24 mouse cellular contexts compared by ENCODE assay signal in genomic region chr1:85843291-85843863, GRCm38 (mm10). TPM values are rescaled to one million over a fixed set of nuclear protein-coding genes. Genes with fewer than 3 reads are reported as not detected.
A peak's percentile ranks its signal among the peaks of the same experiment; 100 is the strongest.
DNase-seq lines count a peak whose midpoint lies in the region; ATAC-seq and TF ChIP-seq lines count a peak whose summit lies in the region.
"Had no signal": no experiment of that assay in that cellular context is flagged by ENCODE, and none has a peak within 500 bp of the region (broad histone marks: within the 10 kb centered on the region; RNA-seq: fewer than 3 reads in every experiment).

No protein-coding gene starts in this region.

- H3K27me3 ChIP-seq in spleen, adult 2 months (ENCODE audit: control insufficient read depth, insufficient read depth, low read length), result no peaks in the 10 kb centered on the region
- H3K27me3 ChIP-seq in forebrain, embryonic 15.5 days, result no peaks in the 10 kb centered on the region
- no peaks in the 10 kb centered on the region for H3K27me3 ChIP-seq in hindbrain, embryonic 14.5 days (ENCODE audit: control insufficient read depth, insufficient read depth, low read length)
- H3K27me3 ChIP-seq: embryonic facial prominence, embryonic 12.5 days; forebrain, embryonic 12.5 days; Patski had no signal

- H3K4me2 ChIP-seq in forebrain, embryonic 15.5 days (replicated peaks), result no peak overlapping the region
- H3K4me2 ChIP-seq in hindbrain, embryonic 14.5 days (replicated peaks), result no peak overlapping the region
- H3K4me2 ChIP-seq: embryonic facial prominence, embryonic 12.5 days; forebrain, embryonic 12.5 days had no signal

- no peak for TF ChIP-seq CTCF in spleen, adult 2 months (IDR thresholded peaks at IDR 0.05; ENCODE audit: extremely low read depth, insufficient read depth, insufficient read length, insufficient replicate concordance)

- WGBS in spleen, adult 2 months, result 75% methylated on average over 4 of the region's 4 CpGs
- WGBS in forebrain, embryonic 15.5 days, result 97% methylated on average over 4 of the region's 4 CpGs
- 91% methylated on average over 4 of the region's 4 CpGs for WGBS in hindbrain, embryonic 14.5 days

- peak overlapping the region; percentile 71 for H3K27ac ChIP-seq in spleen, adult 2 months (ENCODE audit: insufficient read depth, low read length)
- H3K27ac ChIP-seq in forebrain, embryonic 15.5 days (replicated peaks), result no peak overlapping the region
- no peak overlapping the region for H3K27ac ChIP-seq in hindbrain, embryonic 14.5 days
- H3K27ac ChIP-seq: embryonic facial prominence, embryonic 10.5 days; embryonic facial prominence, embryonic 12.5 days; forebrain, embryonic 10.5 days; forebrain, embryonic 12.5 days had no signal

- H3K4me3 ChIP-seq in spleen, adult 2 months (ENCODE audit: extremely low read depth, insufficient read depth, insufficient read length), result no peak overlapping the region
- no peak overlapping the region for H3K4me3 ChIP-seq in forebrain, embryonic 15.5 days
- H3K4me3 ChIP-seq in hindbrain, embryonic 14.5 days (replicated peaks; ENCODE audit: low read length), result no peak overlapping the region
- H3K4me3 ChIP-seq: embryonic facial prominence, embryonic 10.5 days; embryonic facial prominence, embryonic 12.5 days; erythroblast, embryonic 14.5 days; forebrain, embryonic 10.5 days; forebrain, embryonic 12.5 days had no signal

- TF ChIP-seq POLR2A in spleen, adult 2 months (IDR thresholded peaks at IDR 0.05; ENCODE audit: low read depth, low read length), result no peak

- peak; percentile 78 for ATAC-seq in neutrophil, adult 5-6 weeks (ENCODE audit: extremely low read depth, insufficient number of reproducible peaks, low FRiP score, poor library complexity, severe bottlenecking)
- no peak for ATAC-seq in forebrain, embryonic 15.5 days (replicated peaks)
- no peak for ATAC-seq in erythroblast, adult 5-6 weeks (replicated peaks; ENCODE audit: low FRiP score, poor library complexity, severe bottlenecking)
- no peak for ATAC-seq in hindbrain, embryonic 14.5 days (ENCODE audit: low FRiP score)
- ATAC-seq: activated CD4-positive, CD25-positive, alpha-beta regulatory T cell, adult 4 months; forebrain, embryonic 14.5 days; forebrain, postnatal 0 days; Patski had no signal

- peak; percentile 26 to 62 for DNase-seq in spleen, adult 2 months (ENCODE audit: low read depth in 1 of 2, low spot score in 2 of 2)
- DNase-seq in spleen, adult 12 weeks (ENCODE audit: low spot score), result no peak
- DNase-seq in A20 (ENCODE audit: low read depth, low spot score), result peak; percentile 86
- peak; percentile 55 to 60 for DNase-seq in B cell, adult 2 months
- no peak for DNase-seq in hindbrain, embryonic 14.5 days (ENCODE audit: low spot score)
- DNase-seq: adrenal gland, postnatal 14 days; cerebellum, adult 11-12 months; cerebellum, adult 2 months; cerebellum, adult 9-10 months; cerebellum, postnatal 10 days; cerebellum, postnatal 25 days; forebrain, postnatal 0 days had no signal

- H3K9me3 ChIP-seq in forebrain, embryonic 15.5 days, result no peaks in the 10 kb centered on the region
- no peaks in the 10 kb centered on the region for H3K9me3 ChIP-seq in hindbrain, embryonic 14.5 days (ENCODE audit: control insufficient read depth, low read length)
- H3K9me3 ChIP-seq: embryonic facial prominence, embryonic 10.5 days; embryonic facial prominence, embryonic 12.5 days; forebrain, embryonic 10.5 days; forebrain, embryonic 12.5 days; G1E had no signal

- H3K4me1 ChIP-seq in spleen, adult 2 months (ENCODE audit: control insufficient read depth, insufficient read depth, insufficient read length), result peaks cover 17% of the 10 kb centered on the region
- no peaks in the 10 kb centered on the region for H3K4me1 ChIP-seq in forebrain, embryonic 15.5 days
- no peaks in the 10 kb centered on the region for H3K4me1 ChIP-seq in hindbrain, embryonic 14.5 days (replicated peaks; ENCODE audit: control insufficient read depth, insufficient read depth, low read length)
- H3K4me1 ChIP-seq: embryonic facial prominence, embryonic 10.5 days; embryonic facial prominence, embryonic 12.5 days; forebrain, embryonic 10.5 days; forebrain, embryonic 12.5 days had no signal

- H3K36me3 ChIP-seq in spleen, adult 2 months (ENCODE audit: control insufficient read depth, insufficient read depth, low read length), result peaks cover 15% of the 10 kb centered on the region
- H3K36me3 ChIP-seq in forebrain, embryonic 15.5 days, result peaks cover 27% of the 10 kb centered on the region
- peaks cover 47% of the 10 kb centered on the region for H3K36me3 ChIP-seq in hindbrain, embryonic 14.5 days (replicated peaks; ENCODE audit: control insufficient read depth, insufficient read depth)

- no peak overlapping the region for H3K9ac ChIP-seq in forebrain, embryonic 15.5 days (replicated peaks)
- no peak overlapping the region for H3K9ac ChIP-seq in hindbrain, embryonic 14.5 days
- H3K9ac ChIP-seq: embryonic facial prominence, embryonic 12.5 days; forebrain, embryonic 12.5 days; forebrain, postnatal 0 days had no signal

RNA-seq across cellular contexts. Expression of gene Cab39, which starts 50.1 kb away (rescaled TPM):
- polyA plus RNA-seq in spleen, adult 2 months (2012; rRNA removed), result 24.1 and 25.0 TPM in 2 replicates
- total RNA-seq in neutrophil, adult 5-6 weeks (2017), result 176 and 179 TPM in 2 replicates
- polyA plus RNA-seq in forebrain, embryonic 15.5 days (2015; fragmentation: Nextera tagmentation; extraction: Ambion mirVana), result 49.2 and 53.2 TPM in 2 replicates
- total RNA-seq in erythroblast, adult 5-6 weeks (2015; ENCODE audit: low replicate concordance), result 24.6 and 26.3 TPM in 2 replicates
- 36.0 and 48.6 TPM in 2 replicates for total RNA-seq in erythroblast, adult 5-6 weeks (2017; ENCODE audit: low replicate concordance)
- polyA plus RNA-seq in hindbrain, embryonic 14.5 days (2014; fragmentation: Nextera tagmentation; extraction: Ambion mirVana), result 77.8 and 91.9 TPM in 2 replicates

RNA-seq across cellular contexts. Expression of gene Itm2c, which starts 50.7 kb away (rescaled TPM):
- polyA plus RNA-seq in spleen, adult 2 months (2012; rRNA removed), result 136 and 141 TPM in 2 replicates
- 20.7 and 24.3 TPM in 2 replicates for total RNA-seq in neutrophil, adult 5-6 weeks (2017)
- polyA plus RNA-seq in forebrain, embryonic 15.5 days (2015; fragmentation: Nextera tagmentation; extraction: Ambion mirVana), result 148 and 160 TPM in 2 replicates
- 4.8 and 7.7 TPM in 2 replicates for total RNA-seq in erythroblast, adult 5-6 weeks (2015; ENCODE audit: low replicate concordance)
- 11.0 and 15.6 TPM in 2 replicates for total RNA-seq in erythroblast, adult 5-6 weeks (2017; ENCODE audit: low replicate concordance)
- 124 and 127 TPM in 2 replicates for polyA plus RNA-seq in hindbrain, embryonic 14.5 days (2014; fragmentation: Nextera tagmentation; extraction: Ambion mirVana)

Comparison
In these comparisons a context has a peak if more than half of its experiments do, and no peak if none do; other contexts are left out.
1. DNase-seq: peak in spleen, adult 2 months (2 of 2), A20 (single experiment) and B cell, adult 2 months (2 of 2); none in spleen, adult 12 weeks (single experiment) and hindbrain, embryonic 14.5 days (single experiment).